Mouse (Mus musculus) embryo, embryonic 11.5 days (tissue): ENCODE results near the gene Akap8l.

Source experiments
- DNase-seq: peaks from one replicate; pipeline ENCODE4 v3.0.0-alpha.2; 2012; ENCODE audit warnings: low read depth, low spot score

Akap8l gene

DNA sequence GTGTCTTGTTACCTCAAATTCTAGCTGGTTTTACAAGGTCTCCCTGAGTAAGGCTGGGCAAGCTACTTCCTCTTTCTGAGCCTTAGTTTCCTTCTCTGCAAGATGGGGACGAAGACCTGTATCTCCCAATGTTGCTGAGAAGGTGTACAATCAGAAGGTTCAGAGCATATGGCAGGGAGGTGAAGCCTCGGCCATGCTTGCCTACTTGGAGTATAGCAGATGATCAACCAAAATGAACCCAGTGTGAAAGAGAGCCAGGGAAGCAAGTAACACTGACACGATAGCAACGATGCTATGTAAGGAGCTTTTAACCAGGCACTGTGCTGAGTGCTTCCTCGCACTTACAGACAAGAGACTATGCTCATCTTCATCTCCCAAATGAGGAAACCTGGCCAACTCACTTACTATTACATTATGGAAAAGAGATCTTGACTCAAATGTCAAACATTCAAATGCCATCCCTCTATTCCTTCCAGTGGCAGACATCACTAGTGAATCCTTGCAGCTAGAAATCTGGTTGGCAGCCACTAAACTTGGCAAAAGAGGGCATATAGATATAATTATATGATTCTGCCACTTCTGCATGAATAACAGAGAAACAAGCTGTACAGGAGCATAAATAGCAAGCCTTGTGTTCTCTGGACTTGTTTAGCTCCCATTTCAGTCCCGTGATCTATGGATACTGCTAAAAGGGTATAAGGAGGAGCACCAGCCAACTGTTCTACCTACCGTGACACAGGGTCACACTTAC, 8.0 kb upstream of the Akap8l start:
- DNase-seq: no peak

DNA sequence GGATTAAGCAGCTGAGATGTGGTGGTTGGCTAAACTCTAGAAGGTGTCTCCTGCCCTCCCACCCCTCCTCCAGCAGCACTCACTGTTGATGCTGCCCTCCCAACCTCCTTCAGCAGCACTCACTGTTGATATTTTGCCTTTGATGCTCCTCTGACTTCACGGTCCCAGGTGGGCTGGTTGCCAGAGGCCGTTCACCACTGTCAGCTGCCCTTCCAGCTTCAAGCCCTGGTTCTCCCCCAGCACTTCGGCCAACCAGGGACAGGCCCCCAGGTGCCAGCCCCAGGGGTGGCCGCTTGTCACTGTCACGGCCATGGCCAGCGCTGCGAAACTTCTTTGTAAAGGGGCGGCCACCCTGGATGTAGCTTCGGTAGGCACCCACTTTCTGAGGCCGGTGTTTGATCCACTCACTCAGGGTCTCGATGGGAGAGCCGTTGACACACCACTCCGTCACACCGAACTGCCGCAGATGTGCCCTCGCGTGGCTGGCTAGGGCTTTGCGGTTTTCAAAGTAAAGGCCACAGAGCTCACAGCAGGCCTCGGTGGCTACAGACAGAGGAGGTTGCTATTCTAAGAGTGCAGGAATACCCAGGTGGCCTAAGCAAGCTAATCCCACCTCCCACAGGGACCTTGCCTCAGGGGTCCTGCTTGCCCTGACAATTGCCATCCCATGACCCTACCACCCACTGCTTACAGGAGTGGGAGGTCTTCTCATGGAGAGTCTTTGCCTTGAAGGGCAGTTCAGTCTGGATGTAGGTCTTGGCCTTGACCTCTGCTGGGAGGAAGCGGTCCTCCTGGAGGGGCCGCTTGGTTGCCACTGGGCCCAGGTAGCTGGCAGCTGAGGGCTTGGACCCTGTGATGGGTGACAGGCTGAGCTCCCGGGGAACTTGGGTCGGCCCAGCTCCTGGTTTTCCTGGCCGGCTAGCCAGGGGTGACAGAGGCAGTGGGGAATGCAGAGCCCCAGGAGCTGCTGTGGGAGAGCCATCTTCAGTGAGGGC, 6.7 kb upstream of the Akap8l start:
- no peak for DNase-seq

DNA sequence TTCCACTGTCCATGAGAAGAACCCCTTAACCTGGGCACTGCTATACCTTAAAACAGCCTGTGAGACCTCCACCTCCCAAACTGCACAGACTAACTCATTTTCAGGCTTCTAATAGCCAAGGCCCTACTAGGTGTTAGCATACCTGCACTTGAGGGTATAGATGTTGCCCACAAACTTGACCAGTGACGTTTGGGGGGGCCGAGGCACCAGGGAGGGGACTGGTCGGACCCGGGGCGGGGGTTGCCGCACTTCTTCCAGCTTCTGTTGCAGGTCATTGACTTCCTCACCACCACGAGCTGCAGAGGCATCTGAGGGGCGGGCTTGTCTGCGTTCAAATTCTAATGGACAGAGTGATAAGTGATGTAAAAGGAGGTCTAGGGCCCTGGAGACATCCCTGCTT, 5.9 kb upstream of the Akap8l start:
- DNase-seq: no peak

DNA sequence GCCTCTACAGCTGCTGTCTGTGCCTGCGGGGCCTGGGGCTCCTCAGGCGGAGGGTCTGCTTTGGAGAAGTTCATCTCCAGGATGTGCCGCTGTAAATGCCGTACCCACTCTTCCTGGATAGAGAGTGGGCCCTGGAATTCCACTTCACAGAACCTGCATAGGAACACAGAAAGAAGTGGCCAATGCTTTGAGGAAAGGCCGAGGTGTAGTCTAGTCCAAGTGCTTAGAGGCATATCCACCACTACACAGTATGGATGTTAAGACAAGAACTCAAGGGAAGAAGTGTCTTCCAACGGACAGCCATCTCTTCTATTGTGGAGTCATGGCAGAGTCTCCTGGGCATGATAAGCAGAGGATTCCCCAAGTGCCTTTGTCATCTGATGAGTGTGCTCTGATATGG, 4.6 kb upstream of the Akap8l start:
- no peak for DNase-seq

DNA sequence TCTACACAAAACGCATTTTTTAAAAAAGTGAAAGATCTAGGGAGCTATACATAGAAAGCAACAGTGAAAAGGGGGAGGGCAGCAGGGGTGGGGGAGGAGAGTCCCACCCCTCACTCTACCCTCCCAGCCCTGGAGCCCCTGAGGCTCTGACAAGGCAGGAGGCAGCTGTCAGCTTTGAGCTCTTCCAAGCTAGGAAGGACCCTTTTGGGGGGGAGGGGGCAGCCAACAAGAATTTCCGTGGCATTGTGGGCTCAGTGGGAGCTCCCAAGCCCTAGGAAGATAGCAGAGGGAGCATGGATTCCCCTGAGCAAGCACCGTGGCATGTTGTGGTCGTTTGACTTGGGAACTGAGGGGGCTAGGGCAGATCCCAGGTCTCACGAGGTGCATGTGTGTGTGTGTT, 3.8 kb upstream of the Akap8l start:
- DNase-seq: no peak

DNA sequence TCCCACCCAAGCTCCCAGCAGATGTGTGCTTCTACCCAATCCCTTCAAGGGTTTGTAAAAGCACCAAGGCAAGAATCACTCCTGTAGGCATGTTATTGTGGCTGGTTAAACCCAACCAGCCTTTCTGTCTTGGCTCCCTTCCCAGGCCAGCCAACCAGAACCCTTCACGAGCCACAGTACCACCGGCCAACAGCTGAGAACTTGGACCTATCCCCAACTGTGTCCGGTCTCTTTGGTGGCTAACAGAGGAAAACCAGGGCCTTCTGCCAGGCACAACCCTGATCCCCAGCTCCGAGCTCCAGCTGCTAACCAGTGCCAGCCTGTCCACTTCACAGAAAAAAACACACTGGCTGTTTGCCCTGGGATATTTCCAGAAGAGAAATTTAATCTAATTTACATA, 3.3 kb upstream of the Akap8l start:
- no peak for DNase-seq

DNA sequence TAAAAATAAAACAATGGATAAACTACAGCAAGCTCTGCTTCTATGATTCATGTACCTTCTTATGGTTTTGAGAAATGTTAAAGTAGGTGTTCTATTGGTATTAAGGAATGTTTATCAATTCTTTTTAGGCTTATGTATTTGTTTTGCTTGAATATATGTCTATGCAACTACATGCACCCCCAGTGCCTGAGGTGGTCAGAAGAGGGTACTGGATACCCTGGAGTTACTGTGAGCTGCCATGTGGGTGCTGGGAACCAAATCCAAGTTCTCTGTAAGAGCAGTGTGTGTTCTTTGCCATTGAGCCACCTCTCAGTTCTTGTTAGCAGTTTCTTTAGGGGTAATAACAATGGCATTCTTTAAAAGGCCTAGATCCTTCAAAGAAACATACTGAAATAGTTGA, 1.3 kb upstream of the Akap8l start:
- DNase-seq: no peak

DNA sequence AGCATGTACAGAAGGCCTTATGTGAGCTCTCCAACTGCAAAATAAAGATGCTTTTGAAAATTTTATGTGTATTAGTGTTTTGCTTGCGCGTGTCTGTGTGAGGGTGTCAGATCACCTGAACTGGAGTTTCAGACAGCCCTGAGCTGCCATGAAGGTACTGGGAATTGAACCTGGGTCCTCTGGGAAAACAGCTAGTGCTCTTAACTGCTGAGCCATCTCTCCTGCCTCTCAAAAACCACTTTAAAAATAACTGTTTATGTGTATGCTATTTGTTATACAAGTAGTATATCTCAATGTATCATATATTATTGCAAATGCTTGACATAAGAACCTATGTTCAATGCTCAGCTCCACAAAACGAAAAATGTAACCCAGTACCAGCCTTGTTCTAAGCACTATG, 862 bp upstream of the Akap8l start:
- no peak for DNase-seq

DNA sequence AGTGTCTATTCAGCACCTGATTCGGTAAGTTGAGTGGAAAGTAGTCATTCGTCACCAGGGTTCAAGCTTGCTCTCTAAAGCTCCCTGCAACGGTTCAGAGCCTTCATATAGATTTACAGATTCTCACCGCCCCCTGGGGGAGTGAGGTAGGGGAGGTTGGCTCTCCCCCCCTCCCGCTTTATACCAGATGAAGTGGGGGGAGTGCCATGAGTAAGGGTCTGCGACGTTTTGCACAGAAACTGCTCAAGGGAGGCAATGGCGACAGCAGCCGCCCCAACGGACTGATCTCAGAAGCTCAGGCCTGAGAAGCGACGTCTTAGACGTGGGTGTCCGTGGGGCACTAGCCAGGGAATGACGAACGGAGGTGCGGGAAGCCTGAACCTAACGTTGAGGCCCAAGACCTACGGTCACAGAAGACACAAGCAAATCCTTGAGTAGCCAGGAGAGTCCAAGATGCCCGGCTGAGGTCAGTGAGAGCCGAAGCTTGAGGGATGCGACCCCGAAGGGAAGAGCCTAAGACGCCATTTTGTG, 491 bp downstream of the Akap8l start:
- no peak for DNase-seq

DNA sequence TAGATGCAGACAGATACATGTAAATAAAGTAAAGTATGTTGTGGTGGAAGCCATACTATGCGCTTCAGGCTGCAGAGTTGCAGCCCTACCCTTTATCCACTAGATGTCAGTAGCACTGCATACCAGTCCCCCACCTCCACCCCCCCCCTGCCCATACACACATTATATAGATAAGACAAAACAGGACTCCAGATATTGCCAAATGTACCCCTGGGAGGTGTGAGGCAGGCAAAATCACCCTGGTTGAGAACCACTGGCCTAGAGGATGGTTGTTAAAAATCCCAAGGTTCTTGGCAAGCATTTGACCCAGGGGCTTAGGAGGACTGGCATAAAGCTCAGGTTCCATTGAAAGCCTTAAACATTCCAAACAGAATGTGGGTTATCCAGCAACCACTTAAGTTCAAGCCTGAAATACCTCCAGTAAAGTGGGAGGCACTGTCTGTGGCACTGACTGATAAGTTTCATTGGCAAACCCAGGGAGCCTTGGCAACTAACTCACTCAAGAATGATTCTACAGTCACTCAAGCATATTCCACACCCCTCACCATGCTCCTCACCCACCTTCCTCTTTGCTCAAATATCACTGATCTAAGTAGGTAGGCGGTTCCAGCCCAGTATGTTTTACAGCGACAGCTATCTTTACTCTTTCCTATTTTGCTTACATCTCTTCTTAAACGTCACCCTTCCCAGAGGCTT, 1.2 kb downstream of the Akap8l start:
- no peak for DNase-seq

DNA sequence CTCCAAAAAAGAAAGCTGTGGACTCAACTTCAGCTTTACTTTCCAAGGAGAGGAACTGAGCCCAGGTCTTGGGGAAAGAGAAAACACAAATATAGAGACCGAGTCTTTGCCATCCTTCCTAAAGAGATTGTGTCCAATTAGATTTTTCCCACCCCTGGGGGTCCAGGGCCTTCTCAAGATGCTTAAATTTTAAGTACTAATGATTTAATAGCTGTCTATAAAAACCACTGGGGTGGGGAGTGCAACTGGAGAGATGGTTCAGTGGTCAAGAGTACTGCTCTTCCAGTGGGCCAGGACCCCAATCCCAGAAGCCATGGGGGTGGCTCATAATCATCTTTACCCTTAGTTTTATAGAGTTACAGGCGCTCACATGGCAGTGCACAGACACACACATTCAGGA, 2.0 kb downstream of the Akap8l start:
- no peak for DNase-seq

DNA sequence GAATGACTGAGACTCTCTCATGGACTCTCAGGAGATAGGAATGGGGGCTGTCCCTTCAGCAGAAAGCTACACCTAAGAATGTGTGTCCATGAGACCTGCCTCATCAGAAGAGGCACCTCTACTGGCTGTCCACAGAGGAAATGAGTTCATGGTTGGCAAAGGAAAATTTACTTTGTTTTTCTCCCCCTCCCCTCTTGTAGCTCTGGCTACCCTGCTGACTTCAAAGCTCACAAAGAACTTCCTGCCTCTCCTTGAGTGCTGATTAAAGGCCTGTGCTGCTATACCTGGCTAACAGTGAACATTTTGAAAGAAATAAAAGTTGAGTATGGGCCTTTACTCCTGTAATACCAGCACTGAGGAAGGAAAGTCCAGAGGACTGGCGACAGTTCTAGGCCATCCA, 9.3 kb downstream of the Akap8l start:
- DNase-seq: no peak

DNA sequence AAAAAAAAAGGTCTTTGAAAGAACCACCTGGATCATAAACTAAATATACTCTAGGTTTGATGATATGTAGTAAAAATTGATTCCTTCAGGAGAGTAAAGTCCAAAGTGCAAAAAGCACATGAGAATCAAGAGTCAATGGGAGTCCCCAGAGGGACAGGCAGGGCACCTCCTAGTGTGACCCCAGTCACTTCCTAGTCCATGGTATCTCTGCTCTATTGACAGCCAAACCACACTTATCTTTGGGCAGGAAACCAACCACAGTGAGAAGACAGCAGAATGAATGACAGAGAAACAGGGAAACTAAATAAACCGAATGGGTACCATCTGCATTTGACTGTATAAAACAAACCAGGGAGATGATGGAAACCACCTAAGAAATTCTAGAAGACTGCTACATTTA, 10.3 kb downstream of the Akap8l start:
- DNase-seq: no peak

DNA sequence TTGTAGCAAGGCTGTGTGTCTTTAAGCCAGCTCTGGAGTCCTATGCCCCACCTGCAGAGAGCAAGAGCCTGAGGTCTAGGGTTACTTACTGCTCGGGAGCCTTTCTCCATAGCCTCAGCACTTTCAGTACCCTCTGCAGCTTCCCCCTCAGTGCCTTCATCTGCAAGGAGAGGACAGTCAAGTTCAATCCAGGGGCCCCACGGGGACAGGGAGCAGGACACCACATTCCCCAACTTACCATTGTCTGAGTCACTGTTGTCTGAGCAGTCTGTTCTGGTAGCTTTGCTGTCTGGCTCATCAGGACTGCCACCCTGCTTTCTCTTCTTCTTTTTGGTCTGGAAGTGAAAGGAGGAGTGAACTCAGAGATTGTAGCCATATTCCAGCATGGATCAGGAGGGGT, 14.5 kb downstream of the Akap8l start:
- no peak for DNase-seq

DNA sequence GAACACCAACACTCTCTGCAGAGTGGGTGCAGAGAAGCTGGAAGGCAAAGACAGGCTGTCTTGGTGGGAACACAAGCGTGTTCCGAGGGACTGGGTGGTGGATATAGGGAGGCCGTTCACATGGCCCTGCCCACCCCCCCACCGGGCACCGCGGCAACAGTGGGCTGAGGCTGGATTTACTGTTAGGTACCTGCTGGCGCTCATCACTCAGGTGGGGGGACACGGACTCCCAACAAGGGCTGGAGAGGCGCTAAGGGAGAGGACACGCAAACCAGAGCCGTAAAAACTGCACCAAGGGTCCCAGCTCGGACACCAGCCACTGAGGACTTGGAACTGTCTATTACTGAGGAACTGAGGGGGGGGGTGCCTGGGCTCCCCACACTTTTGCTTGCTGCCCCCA, 15.5 kb downstream of the Akap8l start:
- no peak for DNase-seq

DNA sequence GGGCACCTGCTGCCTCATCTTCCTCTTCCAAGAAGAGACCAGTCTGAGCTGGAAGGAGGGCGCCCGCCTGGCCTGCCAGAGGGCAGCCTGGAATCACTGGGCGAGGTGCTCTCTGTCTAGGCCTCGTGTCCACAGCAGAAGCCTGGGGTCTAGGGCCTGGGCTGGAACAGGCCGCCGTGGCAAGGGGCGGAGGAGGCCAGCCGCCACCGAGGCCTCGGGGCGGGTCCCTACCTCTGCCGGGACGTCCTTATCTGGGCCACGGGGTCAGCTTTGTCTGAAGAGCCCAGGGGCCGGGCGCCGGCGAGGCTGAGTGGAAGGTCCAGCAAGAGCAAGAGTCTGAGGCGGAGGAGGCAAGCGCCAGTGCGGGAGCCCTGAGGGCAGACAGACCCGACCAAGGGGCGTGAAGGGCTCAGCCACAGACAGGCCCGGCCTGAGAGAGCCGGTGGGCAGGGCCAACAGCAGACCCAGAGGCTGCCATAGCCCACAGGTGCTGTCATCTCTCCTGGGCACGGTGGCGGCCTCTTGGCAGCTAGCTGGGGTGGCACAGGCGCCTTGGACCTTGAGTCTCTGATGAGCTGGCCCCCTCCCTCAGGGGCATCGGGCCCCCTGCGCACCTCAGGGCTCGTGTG, 16.6 kb downstream of the Akap8l start:
- no peak for DNase-seq

DNA sequence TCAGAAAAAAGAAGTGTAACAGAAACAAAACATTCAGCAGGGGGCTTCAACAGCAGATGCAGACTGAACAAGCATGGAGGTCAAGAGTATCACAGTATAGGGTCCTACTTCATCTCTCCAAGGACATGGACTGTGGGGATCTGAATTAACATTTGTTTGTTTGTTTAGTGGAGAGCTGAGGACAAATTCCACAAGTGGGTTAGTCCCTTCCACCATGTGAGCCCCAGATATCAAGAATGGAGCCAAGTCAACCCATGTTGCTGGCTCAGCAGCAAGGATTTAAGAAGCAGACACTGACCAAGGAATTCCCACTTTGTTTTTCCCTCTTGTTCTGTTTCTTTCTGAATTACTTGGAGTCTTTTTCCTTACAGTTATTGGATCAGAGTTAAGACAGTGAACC, 22.9 kb downstream of the Akap8l start:
- no peak for DNase-seq

DNA sequence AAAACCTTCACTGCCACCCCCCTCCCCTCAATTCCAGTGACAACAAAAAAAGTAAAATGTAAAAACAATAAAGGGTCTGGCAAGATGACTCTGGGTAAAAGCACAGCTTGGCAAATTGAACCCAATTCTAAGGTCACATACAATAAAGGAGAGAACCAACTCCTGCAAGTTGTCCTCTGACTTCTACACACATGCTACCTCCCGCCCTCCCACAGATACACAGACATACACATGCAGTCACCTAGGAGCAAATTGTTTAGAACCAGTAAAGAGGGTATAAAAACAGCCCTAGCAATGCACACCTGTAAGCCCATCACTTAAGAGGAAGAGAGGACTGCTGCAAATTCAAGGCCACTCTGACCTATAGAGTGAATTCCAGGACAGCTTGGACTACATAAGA, 27.6 kb downstream of the Akap8l start:
- DNase-seq: no peak

DNA sequence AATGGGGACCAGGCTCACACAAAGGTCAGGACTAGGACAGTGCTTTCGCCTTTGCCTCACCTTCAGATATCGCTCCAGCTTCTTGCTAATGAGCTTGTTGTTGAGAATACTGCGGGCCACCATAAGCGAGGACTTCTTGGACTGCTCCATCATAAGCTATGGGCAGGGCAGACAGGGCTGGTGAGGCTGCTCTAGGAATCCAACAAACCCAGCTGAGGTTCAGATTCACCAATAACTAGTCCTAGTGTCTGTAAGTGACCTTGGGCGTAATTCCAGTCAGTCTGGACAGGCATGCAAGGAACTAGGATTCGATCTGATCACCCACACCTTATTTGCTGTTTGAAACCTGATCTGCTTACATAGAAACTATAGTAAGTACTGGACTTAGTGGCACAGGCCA, 28.6 kb downstream of the Akap8l start:
- DNase-seq: no peak

DNA sequence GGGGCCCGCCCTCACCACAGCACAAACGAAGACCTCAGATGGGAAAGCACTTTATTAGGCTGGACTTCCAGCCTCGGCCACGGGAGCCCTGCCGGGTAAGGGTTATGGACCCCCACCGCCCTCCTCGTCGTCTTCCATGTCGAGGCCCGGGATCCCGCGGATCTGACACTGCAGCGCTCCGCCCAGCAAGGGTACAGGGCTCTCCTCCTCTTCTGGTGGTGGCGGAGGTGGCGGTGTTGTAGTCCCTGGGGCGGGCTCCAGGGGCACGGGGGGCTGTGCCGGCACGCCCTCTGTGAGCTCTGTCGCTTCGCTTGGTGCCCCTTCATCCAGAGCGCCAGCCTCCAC, 29.0 kb downstream of the Akap8l start:
- DNase-seq: no peak

DNA sequence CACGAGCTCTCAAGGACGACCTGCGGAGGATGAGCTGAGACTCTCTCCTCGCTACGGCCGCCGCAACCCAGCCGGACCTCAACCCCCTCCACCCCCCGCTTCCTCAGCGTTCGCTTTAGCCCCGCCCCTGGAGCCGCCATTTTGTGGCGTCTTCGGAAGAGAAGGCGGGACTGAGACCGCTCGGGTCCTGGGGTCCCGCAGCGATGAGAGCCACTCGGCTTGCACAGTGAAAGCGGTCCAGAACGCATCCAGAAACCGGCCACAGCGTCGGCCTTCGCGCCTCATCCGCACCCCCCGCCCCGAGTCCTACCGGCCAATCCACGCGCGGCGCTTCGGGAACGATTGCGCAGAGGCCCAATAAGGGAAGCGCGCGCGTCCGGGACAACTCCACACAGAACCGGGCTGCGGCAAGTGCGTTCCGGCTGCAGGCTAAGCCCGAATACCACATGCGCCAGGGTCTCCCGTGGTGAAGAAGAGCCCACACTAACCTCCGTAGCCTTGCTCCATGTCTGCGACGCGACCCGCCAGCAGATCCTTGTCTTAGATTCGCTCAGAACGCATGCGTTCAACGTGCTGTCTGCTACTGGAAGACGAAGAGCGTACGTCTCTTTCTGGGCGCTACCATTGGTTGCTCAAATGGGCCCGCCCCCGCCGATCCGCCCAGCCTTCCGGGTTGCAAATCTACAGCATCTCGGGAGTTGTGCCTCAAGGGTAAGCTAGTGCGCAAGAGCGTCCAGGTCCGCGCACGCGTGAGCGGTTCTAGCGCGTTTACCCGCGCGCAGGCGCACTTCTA, 29.6 kb downstream of the Akap8l start, which contains the start of gene Akap8:
TSS of gene Akap8 (minus strand) at position 642 of the 793 bp plus-strand sequence.
- peak; percentile 96 for DNase-seq
